Mouse (Mus musculus): Measurements from ENCODE around the gene Fcer1g. TPM values are rescaled to one million over a fixed set of nuclear protein-coding genes. Genes with fewer than 3 reads are reported as not detected.

Fcer1g gene
- polyA plus RNA-seq, 1 experiment from 2014 or later = 10.2 TPM

Other genes starting within 250 kb of the Fcer1g start
- 0.49 TPM in 1 of 2 replicates, not detected in the other for gene Fcgr4, start 215.4 kb downstream of the Fcer1g start, polyA plus RNA-seq (2014; fragmentation: Nextera tagmentation; extraction: Ambion mirVana)
- gene Fcgr3, start 169.4 kb downstream of the Fcer1g start, polyA plus RNA-seq (2014; fragmentation: Nextera tagmentation; extraction: Ambion mirVana) = 5.5 and 8.8 TPM in 2 replicates
- gene Cfap126, start 120.4 kb downstream of the Fcer1g start, polyA plus RNA-seq (2014; fragmentation: Nextera tagmentation; extraction: Ambion mirVana) = 2.4 and 5.0 TPM in 2 replicates
- gene Sdhc, start 83.8 kb downstream of the Fcer1g start, polyA plus RNA-seq (2014; fragmentation: Nextera tagmentation; extraction: Ambion mirVana) = 297 and 334 TPM in 2 replicates
- gene Mpz, start 83.7 kb downstream of the Fcer1g start, polyA plus RNA-seq (2014; fragmentation: Nextera tagmentation; extraction: Ambion mirVana) = 11.8 TPM in 1 of 2 replicates, not detected in the other
- gene Pcp4l1, start 38.1 kb downstream of the Fcer1g start, polyA plus RNA-seq (2014; fragmentation: Nextera tagmentation; extraction: Ambion mirVana) = 31.8 and 41.6 TPM in 2 replicates
- gene Nr1i3, start 20.4 kb downstream of the Fcer1g start, polyA plus RNA-seq (2014; fragmentation: Nextera tagmentation; extraction: Ambion mirVana) = 0.20 and 0.32 TPM in 2 replicates
- 41.5 and 45.5 TPM in 2 replicates for gene Tomm40l, start 11.9 kb downstream of the Fcer1g start, polyA plus RNA-seq (2014; fragmentation: Nextera tagmentation; extraction: Ambion mirVana)
- 7.9 and 8.2 TPM in 2 replicates for gene Apoa2, start 9.3 kb downstream of the Fcer1g start, polyA plus RNA-seq (2014; fragmentation: Nextera tagmentation; extraction: Ambion mirVana)
- gene Adamts4, start 16.1 kb upstream of the Fcer1g start, polyA plus RNA-seq (2014; fragmentation: Nextera tagmentation; extraction: Ambion mirVana) = 1.3 and 2.6 TPM in 2 replicates
- gene Ndufs2, start 17.0 kb upstream of the Fcer1g start, polyA plus RNA-seq (2014; fragmentation: Nextera tagmentation; extraction: Ambion mirVana) = 234 and 253 TPM in 2 replicates
- gene B4galt3, start 36.0 kb upstream of the Fcer1g start, polyA plus RNA-seq (2014; fragmentation: Nextera tagmentation; extraction: Ambion mirVana) = 96.5 and 98.1 TPM in 2 replicates
- gene Ppox, start 46.8 kb upstream of the Fcer1g start, polyA plus RNA-seq (2014; fragmentation: Nextera tagmentation; extraction: Ambion mirVana) = 49.2 and 51.2 TPM in 2 replicates
- gene Usp21, start 53.6 kb upstream of the Fcer1g start, polyA plus RNA-seq (2014; fragmentation: Nextera tagmentation; extraction: Ambion mirVana) = 76.8 and 87.9 TPM in 2 replicates
- 116 and 124 TPM in 2 replicates for gene Ufc1, start 60.7 kb upstream of the Fcer1g start, polyA plus RNA-seq (2014; fragmentation: Nextera tagmentation; extraction: Ambion mirVana)
- 48.0 and 49.7 TPM in 2 replicates for gene Dedd, start 94.8 kb upstream of the Fcer1g start, polyA plus RNA-seq (2014; fragmentation: Nextera tagmentation; extraction: Ambion mirVana)
- gene Nit1, start 111.3 kb upstream of the Fcer1g start, polyA plus RNA-seq (2014; fragmentation: Nextera tagmentation; extraction: Ambion mirVana) = 40.2 and 43.5 TPM in 2 replicates
- 58.1 and 67.6 TPM in 2 replicates for gene Pfdn2, start 111.3 kb upstream of the Fcer1g start, polyA plus RNA-seq (2014; fragmentation: Nextera tagmentation; extraction: Ambion mirVana)
- 3.2 and 5.3 TPM in 2 replicates for gene Klhdc9, start 126.4 kb upstream of the Fcer1g start, polyA plus RNA-seq (2014; fragmentation: Nextera tagmentation; extraction: Ambion mirVana)
- gene Nectin4, start 135.7 kb upstream of the Fcer1g start, polyA plus RNA-seq (2014; fragmentation: Nextera tagmentation; extraction: Ambion mirVana) = 2.2 and 2.8 TPM in 2 replicates
- gene Arhgap30, start 154.6 kb upstream of the Fcer1g start, polyA plus RNA-seq (2014; fragmentation: Nextera tagmentation; extraction: Ambion mirVana) = 0.25 and 0.61 TPM in 2 replicates
- gene Usf1, start 176.9 kb upstream of the Fcer1g start, polyA plus RNA-seq (2014; fragmentation: Nextera tagmentation; extraction: Ambion mirVana) = 164 and 191 TPM in 2 replicates
- 2.9 and 3.8 TPM in 2 replicates for gene Tstd1, start 184.5 kb upstream of the Fcer1g start, polyA plus RNA-seq (2014; fragmentation: Nextera tagmentation; extraction: Ambion mirVana)
- gene F11r, start 203.2 kb upstream of the Fcer1g start, polyA plus RNA-seq (2014; fragmentation: Nextera tagmentation; extraction: Ambion mirVana) = 8.0 and 13.5 TPM in 2 replicates

All from neural tube, embryonic 14.5 days (tissue).